Mouse (Mus musculus) kidney, postnatal 0 days (tissue): ENCODE data around the gene Emx2. TPM values are rescaled to one million over a fixed set of nuclear protein-coding genes. Genes with fewer than 3 reads are reported as not detected.

Experiments
- ATAC-seq: fragments of 200-750 bp; cut with Nextera tagmentation; replicated peaks from 2 replicates; pipeline ENCODE4 v1.8.0; 2017; ENCODE audit warnings: low read depth, moderate number of reproducible peaks, moderate TSS enrichment, moderate library complexity; ENCODE audit not compliant: low FRiP score
- DNase-seq: peaks from one replicate; pipeline ENCODE4 v3.0.0-alpha.2; 2016; ENCODE audit warnings: low spot score
- H3K27ac ChIP-seq: fragments of 300-500 bp; sonication (generic); 2 replicates; pipeline ENCODE4 v1.5.1; 2014; ENCODE audit warnings: mild to moderate bottlenecking
- H3K27me3 ChIP-seq: fragments of 300-500 bp; sonication (generic); 2 replicates; pipeline ENCODE4 v1.6.1; 2014; ENCODE audit warnings: low read length, mixed read lengths; ENCODE audit not compliant: insufficient read depth
- H3K36me3 ChIP-seq: fragments of 300-500 bp; sonication (generic); 2 replicates; pipeline ENCODE4 v1.6.1; 2014; ENCODE audit warnings: low read length, mixed read lengths; ENCODE audit not compliant: insufficient read depth
- H3K4me1 ChIP-seq: fragments of 300-500 bp; sonication (generic); replicated peaks from 2 replicates; pipeline ENCODE4 v1.6.1; 2014; ENCODE audit warnings: antibody characterized with exemption, low read length, mixed read lengths; ENCODE audit not compliant: insufficient read depth
- H3K4me2 ChIP-seq: fragments of 300-500 bp; sonication (generic); 2 replicates; pipeline ENCODE4 v1.6.1; 2014; ENCODE audit warnings: mild to moderate bottlenecking, low read length, moderate library complexity, mixed read lengths
- H3K4me3 ChIP-seq: fragments of 300-500 bp; sonication (generic); replicated peaks from 2 replicates; pipeline ENCODE4 v1.5.1; 2014; ENCODE audit warnings: low read depth, low read length
- H3K9ac ChIP-seq: fragments of 300-500 bp; sonication (generic); 2 replicates; pipeline ENCODE4 v1.6.1; 2014; ENCODE audit warnings: low read depth, low read length
- H3K9me3 ChIP-seq: fragments of 300-500 bp; sonication (generic); replicated peaks from 2 replicates; pipeline ENCODE4 v1.6.1; 2016; ENCODE audit warnings: low read length, inconsistent platforms, mixed read lengths
- CTCF ChIP-seq: IDR thresholded peaks from 2 replicates; pipeline ENCODE4 v1.5.1; 2016; ENCODE audit warnings: antibody characterized with exemption, low read depth, mild to moderate bottlenecking, moderate library complexity
- WGBS: fragments of 180-500 bp; shearing (Covaris S2); extraction: QIAGEN DNeasy Blood & Tissue Kit; methylation state at CpG from one replicate; pipeline ENCODE4 v1.1.7; 2014; 5-methylcytosine and 5-hydroxymethylcytosine counted together
- polyA plus RNA-seq: library from polyadenylated mRNA; unstranded; fragments of >200 nt; fragmentation: Nextera tagmentation; extraction: Ambion mirVana; gene quantifications from 2 replicates; pipeline ENCODE4 v1.2.1, GENCODE M21; 2015

Emx2 gene
- polyA plus RNA-seq, 1 experiment from 2014 or later, result 24.2 TPM

GRCm38 (mm10) chr19:59465751-59466410 is 7.7 kb downstream of the Emx2 start:
- peaks cover 10% of the 10 kb centered on the region; the same call in 1 of the 2 replicates for H3K4me1 ChIP-seq
- H3K9ac ChIP-seq, result no peak overlapping the region
- DNase-seq (no peak), ATAC-seq (no peak)
- WGBS, result 11% methylated on average over 10 of the region's 10 CpGs
- TF ChIP-seq CTCF, result no peak
- peak overlapping the region; percentile 26; the same call in 1 of the 2 replicates for H3K27ac ChIP-seq
- no peaks in the 10 kb centered on the region for H3K9me3 ChIP-seq
- H3K4me3 ChIP-seq, result peak overlapping the region; percentile 4; the same call in 1 of the 2 replicates
- no peaks in the 10 kb centered on the region for H3K36me3 ChIP-seq
- H3K4me2 ChIP-seq, result peak overlapping the region; percentile 61
- H3K27me3 ChIP-seq, result peaks cover 38% of the 10 kb centered on the region

- Histone ChIP-seq H3K4me3 (no peak overlapping the region), H3K27ac (peak overlapping the region; percentile 26; the same call in 1 of the 2 replicates), H3K36me3 (no peaks in the 10 kb centered on the region), H3K9me3 (no peaks in the 10 kb centered on the region), H3K9ac (no peak overlapping the region), H3K27me3 (peaks cover 39% of the 10 kb centered on the region), H3K4me1 (peaks cover 10% of the 10 kb centered on the region; the same call in 1 of the 2 replicates), H3K4me2 (peak overlapping the region; percentile 61; the same call in 1 of the 2 replicates)
- DNase-seq (no peak), ATAC-seq (no peak)
- 7% methylated on average over 6 of the region's 6 CpGs for WGBS
- no peak for TF ChIP-seq CTCF
These were observed 8.3 kb downstream of the Emx2 start for GRCm38 (mm10) chr19:59466417-59466937.

DNA sequence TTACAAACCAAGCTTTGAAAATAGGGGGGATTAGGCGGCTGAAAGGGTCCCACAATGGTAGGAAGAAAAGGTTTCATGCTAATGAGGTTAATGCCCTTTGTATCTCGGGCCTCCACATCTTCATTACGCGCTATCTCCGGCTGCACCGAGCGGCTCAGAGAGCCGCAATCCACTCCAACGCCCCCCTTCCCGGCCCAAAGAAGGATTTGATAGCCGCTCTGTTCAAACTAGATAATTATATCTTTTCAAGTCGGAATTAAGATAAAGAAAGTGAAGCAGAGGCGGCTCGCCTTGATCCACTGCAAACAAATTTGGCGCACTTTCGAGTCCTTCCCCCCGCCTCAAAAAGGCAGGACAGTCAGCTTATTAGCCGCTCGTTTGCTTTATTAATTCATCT is 8.8 kb downstream of the Emx2 start:
- WGBS, result 3% methylated on average over 19 of the region's 19 CpGs
- peaks cover 36% of the 10 kb centered on the region for H3K27me3 ChIP-seq
- H3K4me2 ChIP-seq, result peak overlapping the region; percentile 50
- no peaks in the 10 kb centered on the region for H3K9me3 ChIP-seq
- no peaks in the 10 kb centered on the region for H3K36me3 ChIP-seq
- DNase-seq (no peak), ATAC-seq (no peak)
- H3K27ac ChIP-seq, result peak overlapping the region; percentile 77
- 0 out of 2 replicates have a peak overlapping the region, but pooled peaks have one; percentile 16 for H3K4me3 ChIP-seq
- TF ChIP-seq CTCF, result no peak
- H3K4me1 ChIP-seq, result peaks cover 10% of the 10 kb centered on the region; the same call in 1 of the 2 replicates
- H3K9ac ChIP-seq, result peak overlapping the region; percentile 37; the same call in 1 of the 2 replicates

DNA sequence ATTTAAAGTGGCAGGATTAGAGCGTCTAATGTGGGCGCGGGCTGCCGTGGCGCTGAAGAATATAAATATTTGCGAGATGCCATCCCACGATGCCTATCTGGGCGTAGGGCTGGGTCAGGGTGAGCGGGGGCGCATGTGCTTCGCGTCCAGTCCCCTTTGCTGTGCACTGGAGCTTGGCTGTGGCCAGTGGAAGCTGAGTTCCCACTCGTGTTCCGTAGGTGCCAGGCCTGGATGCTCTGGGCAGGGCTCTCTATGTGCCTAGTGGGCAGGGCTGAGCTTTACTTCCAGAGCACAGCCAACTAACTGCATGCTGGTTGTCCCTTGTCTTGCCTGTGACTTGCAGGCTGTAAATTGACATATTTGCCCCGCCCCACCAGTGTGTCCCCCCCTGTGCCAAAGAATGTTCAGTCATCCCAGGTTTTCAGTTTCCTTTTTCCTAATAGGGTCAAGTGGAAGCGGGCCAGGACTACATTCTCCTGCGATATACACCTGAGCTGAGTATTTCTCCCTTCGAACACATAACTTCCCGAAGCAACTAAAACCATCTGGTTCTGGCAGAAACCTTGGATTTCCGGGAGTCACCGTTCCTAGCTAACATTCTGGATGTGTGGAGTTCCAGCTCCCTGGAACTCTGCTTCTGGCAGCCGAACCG is 9.4 kb downstream of the Emx2 start:
- no peak for TF ChIP-seq CTCF
- Histone ChIP-seq H3K27me3 (peaks cover 40% of the 10 kb centered on the region), H3K9ac (peak overlapping the region; percentile 37; the same call in 1 of the 2 replicates), H3K9me3 (no peaks in the 10 kb centered on the region), H3K4me1 (peaks cover 10% of the 10 kb centered on the region; the same call in 1 of the 2 replicates), H3K4me3 (no peak overlapping the region; the same call in 1 of the 2 replicates), H3K27ac (peak overlapping the region; percentile 77), H3K4me2 (peak overlapping the region; percentile 50), H3K36me3 (no peaks in the 10 kb centered on the region)
- DNase-seq, result no peak
- WGBS, result under 1% methylated on average over 23 of the region's 23 CpGs
- ATAC-seq, result peak; percentile 14; the same call in 1 of the 2 replicates

DNA sequence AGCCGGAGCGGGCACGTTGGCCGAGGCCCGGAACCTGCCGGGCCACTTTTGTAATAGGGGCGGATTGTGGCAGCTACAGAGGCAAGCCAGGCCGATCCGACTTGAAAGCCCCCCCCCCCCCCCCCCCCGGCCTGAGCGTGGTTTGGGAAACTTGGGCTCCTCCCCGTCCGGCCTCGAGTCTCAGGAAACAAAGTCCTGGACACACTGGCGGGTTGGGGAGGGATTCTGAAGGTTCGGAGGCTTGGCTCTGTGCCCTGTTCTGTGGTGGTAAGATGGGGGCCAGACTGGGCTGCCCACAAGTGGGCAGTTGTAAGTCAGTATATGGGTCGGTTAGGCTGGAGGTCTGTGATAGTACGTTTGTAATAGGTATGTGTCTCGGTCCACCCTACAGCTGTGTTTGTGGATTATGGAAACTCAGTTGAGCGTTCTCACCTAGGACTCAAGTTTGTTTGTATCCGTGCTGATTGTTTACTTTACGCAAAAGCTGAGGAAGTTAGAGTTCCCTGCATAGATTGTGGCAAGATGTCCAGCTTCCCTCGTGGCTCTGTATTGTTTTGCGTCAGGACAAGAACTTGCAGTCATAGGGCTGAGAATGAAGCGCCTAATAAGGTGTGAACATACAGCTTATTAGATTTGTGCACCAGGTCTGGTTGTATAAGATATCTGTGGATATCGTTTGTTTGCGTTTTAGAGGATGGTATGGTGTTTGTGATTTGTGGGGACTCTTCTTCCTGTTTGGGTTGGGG is 10.1 kb downstream of the Emx2 start:
- H3K4me2 ChIP-seq, result peak overlapping the region; percentile 50
- H3K4me1 ChIP-seq, result peaks cover 10% of the 10 kb centered on the region; the same call in 1 of the 2 replicates
- 8% methylated on average over 24 of the region's 27 CpGs for WGBS
- no peak overlapping the region for H3K4me3 ChIP-seq
- DNase-seq, result peak; percentile 34
- H3K36me3 ChIP-seq, result no peaks in the 10 kb centered on the region
- H3K27ac ChIP-seq, result peak overlapping the region; percentile 77
- no peak for TF ChIP-seq CTCF
- 0 out of 2 replicates have a peak overlapping the region, but pooled peaks have one; percentile 37 for H3K9ac ChIP-seq
- ATAC-seq, result peak; percentile 21; the same call in 1 of the 2 replicates
- H3K9me3 ChIP-seq, result no peaks in the 10 kb centered on the region
- H3K27me3 ChIP-seq, result peaks cover 33% of the 10 kb centered on the region
